Mouse (Mus musculus): ENCODE data around the gene Asns. TPM values are rescaled to one million over a fixed set of nuclear protein-coding genes. Genes with fewer than 3 reads are reported as not detected.
"Not testable (repeated sequence)": the region's sequence is repeated elsewhere in the genome, so short reads cannot be mapped to it uniquely, and the experiment has no call there.

Gene Asns
- polyA plus RNA-seq, 1 experiment, result 9.6 TPM

DNA sequence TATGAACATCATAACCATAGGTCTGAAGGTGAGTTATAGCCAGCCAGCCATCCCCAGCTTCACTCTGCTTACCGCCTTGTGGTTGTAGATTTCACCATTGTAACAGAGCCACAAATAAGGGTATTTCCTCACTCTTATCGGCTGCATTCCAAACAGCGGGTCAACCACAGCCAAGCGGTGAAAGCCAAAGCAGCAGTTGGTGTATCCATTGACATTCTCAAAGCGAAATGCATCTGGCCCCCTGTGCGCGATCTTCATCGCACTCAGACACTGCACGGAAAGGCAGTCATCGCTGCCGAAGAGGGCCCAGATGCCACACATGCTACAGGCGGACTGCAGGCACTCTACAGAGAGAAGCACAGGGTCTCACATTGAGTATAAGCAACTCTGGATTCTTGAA is 3.9 kb downstream of the Asns start:
- Histone ChIP-seq H3K4me3 (ENCODE audit: insufficient read depth, low read length) (no peak overlapping the region), H3K4me1 (ENCODE audit: control insufficient read depth, insufficient read depth, low read length) (peaks cover 11% of the 10 kb centered on the region), H3K27ac (ENCODE audit: insufficient read depth, low read depth, low read length) (no peak overlapping the region)
- TF ChIP-seq CTCF (IDR thresholded peaks at IDR 0.05; ENCODE audit: low read depth, low read length) (no peak), POLR2A (IDR thresholded peaks at IDR 0.05; ENCODE audit: borderline replicate concordance, low read depth, low read length) (no peak)

DNA sequence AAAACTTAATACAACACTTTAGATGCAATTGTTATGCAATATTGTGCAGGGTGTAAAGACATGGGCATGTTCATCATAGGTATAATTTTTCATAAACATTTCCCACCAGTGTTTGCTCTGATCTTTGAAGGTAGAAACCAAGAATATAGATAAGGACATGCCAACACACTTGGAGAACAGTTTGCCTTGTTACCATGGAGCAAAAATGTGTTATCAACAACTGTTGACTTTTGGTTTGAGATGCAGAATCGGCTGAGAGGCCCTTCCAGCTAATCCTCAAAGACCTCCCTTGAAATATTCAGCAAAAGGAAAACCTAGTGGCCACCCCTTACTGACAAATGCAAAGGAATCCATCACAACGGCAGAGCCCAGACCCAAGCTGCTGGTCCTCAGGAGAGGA is 7.0 kb downstream of the Asns start:
- TF ChIP-seq POLR2A (IDR thresholded peaks at IDR 0.05; ENCODE audit: borderline replicate concordance, low read depth, low read length), result no peak
- no peak for TF ChIP-seq CTCF (IDR thresholded peaks at IDR 0.05; ENCODE audit: low read depth, low read length)
- no peak overlapping the region for H3K27ac ChIP-seq (ENCODE audit: insufficient read depth, low read depth, low read length)
- no peak overlapping the region for H3K4me3 ChIP-seq (ENCODE audit: insufficient read depth, low read length)
- H3K4me1 ChIP-seq (ENCODE audit: control insufficient read depth, insufficient read depth, low read length), result peaks cover 7% of the 10 kb centered on the region; the same call in 1 of the 2 replicates

DNA sequence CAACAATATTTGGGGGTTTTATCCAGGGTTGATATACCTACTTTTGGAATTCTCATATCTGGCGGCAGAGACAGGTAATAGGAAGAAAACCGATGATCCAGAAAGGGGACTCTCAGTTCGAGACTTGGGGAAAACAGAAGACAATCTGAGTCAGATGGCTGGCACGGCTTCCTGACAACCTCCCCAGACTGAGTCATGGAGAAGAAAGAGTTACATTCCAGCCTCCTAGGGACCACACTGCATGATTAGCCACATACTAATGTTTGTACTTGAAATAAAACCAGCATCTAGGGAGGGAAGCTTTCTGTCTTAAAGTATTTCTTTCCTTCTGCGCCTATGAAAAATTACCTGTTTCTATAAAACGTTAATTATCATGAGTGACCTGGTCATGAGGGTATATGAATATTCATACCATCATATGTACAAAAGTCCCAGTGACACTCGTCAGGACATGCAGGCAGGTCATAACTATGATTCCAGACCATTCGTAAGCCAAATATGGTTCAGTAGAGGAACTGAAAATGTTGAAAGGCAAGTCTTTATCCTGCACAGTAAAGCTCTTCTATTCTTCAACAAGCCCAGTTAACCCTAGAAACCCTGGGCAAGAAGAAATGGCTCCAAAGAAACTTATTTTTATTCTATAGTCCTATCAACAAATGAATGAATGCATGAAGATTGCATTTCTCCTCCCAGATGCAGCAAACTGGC is 16.7 kb downstream of the Asns start:
- Histone ChIP-seq H3K4me3 (ENCODE audit: insufficient read depth, low read length) (no peak overlapping the region), H3K27ac (ENCODE audit: insufficient read depth, low read depth, low read length) (no peak overlapping the region), H3K4me1 (ENCODE audit: control insufficient read depth, insufficient read depth, low read length) (0 out of 2 replicates have a peak, but pooled peaks cover 2% of the 10 kb centered on the region)
- no peak for TF ChIP-seq CTCF (IDR thresholded peaks at IDR 0.05; ENCODE audit: low read depth, low read length)
- TF ChIP-seq POLR2A (IDR thresholded peaks at IDR 0.05; ENCODE audit: borderline replicate concordance, low read depth, low read length), result no peak

DNA sequence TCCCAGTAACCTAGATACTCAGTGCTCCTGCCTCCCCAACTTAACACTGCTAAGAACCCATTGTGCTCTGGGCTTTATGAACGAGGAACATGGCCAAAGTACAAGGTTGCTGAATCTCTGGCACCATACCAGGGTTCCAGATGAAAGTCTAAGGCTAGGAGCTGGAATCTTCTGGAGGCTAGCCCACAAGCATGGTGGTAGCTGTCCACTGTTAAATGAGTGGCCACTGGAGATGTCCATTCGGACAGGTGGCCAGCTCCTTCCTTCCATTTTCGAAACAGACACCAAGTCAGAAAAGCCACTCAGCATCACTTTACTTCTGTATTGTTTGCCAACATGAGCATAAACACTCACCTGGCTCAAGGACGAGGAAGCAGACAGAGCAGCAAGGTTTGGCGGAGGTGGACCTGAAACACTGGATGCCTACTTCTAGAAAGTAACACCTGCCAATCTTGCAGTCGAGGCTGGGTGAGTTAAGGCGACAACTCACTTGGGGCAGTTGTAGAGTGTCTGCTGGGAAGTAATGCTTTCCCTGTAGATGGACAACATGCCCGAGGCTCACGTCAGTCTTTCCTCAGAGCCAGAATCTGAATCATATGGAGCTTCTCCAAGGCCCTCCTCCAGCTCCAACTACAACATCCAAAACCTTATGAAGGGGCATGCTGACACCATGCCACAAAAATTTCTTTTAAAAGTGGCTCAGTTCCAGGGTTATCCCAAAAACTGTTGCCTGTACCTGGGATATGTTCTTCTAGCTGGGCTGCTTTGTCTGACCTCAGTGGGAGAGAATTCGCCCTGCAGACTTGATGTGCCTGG is 20.4 kb downstream of the Asns start:
- Histone ChIP-seq H3K4me3 (ENCODE audit: insufficient read depth, low read length) (no peak overlapping the region), H3K4me1 (ENCODE audit: control insufficient read depth, insufficient read depth, low read length) (0 out of 2 replicates have a peak, but pooled peaks cover 2% of the 10 kb centered on the region), H3K27ac (ENCODE audit: insufficient read depth, low read depth, low read length) (no peak overlapping the region)
- no peak for TF ChIP-seq CTCF (IDR thresholded peaks at IDR 0.05; ENCODE audit: low read depth, low read length)
- no peak for TF ChIP-seq POLR2A (IDR thresholded peaks at IDR 0.05; ENCODE audit: borderline replicate concordance, low read depth, low read length)

DNA sequence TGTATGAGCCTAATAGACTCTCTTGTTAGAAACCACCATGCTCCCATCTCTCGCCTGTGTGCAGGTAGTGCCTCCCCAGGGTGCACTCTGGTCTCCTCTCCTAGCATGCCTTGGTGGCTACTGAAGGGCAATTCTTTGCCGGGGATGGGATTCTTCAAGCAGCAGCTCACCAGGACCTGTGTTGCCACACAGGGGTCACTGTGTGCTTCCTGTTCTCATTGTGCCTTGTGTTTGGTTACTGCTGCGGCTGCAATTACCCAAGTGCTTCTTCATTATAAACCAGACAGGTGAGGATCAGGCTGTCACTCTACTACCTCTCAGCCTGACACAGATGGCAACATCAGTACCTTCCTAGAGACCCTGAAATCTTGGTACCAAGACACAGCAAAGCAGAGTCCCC is 21.6 kb downstream of the Asns start:
- Histone ChIP-seq H3K4me3 (ENCODE audit: insufficient read depth, low read length) (no peak overlapping the region), H3K27ac (ENCODE audit: insufficient read depth, low read depth, low read length) (no peak overlapping the region), H3K4me1 (ENCODE audit: control insufficient read depth, insufficient read depth, low read length) (no peaks in the 10 kb centered on the region)
- TF ChIP-seq CTCF (IDR thresholded peaks at IDR 0.05; ENCODE audit: low read depth, low read length) (no peak), POLR2A (IDR thresholded peaks at IDR 0.05; ENCODE audit: borderline replicate concordance, low read depth, low read length) (no peak)

DNA sequence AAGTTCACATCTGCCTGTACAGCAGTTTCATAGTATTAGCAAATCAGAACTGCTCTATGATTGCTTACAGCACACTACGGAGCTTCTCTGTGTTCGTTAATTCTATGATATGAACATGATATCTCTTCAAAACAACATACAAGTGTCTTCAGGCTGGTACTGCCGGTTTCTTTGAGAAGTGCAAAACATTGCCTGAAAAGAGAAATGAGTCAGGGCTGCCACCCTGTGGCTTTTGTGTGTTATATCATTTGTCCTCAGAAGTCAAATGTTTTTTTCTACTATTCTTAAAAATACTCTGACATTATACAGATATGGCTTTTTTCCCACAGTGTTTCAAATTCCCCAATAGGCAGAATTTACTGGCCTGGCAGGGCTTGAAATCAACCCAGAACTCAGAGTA is 22.5 kb downstream of the Asns start:
- Histone ChIP-seq H3K27ac (ENCODE audit: insufficient read depth, low read depth, low read length) (no peak overlapping the region), H3K4me1 (ENCODE audit: control insufficient read depth, insufficient read depth, low read length) (no peaks in the 10 kb centered on the region)
- TF ChIP-seq POLR2A (IDR thresholded peaks at IDR 0.05; ENCODE audit: borderline replicate concordance, low read depth, low read length) (no peak), CTCF (IDR thresholded peaks at IDR 0.05; ENCODE audit: low read depth, low read length) (no peak)

DNA sequence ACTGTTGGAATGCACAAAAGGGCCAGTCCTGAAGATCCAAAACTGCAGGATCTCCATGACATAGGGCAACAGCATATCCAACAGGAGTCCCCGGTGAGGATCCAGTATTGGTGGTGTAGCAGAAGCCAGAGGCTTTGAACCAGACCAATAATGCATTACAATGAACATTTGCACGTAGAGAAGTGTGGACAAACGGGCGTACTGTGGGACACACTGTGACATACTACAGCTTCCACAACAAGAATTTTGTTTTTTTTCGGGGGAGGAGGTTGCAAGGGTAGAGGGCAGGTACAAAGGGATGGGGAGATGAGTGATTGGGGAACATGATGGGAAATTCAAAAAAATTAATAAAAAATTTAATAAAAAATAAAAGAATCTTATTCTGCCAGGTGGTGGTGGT is 23.3 kb downstream of the Asns start:
- Histone ChIP-seq H3K27ac (ENCODE audit: insufficient read depth, low read depth, low read length) (no peak overlapping the region), H3K4me3 (ENCODE audit: insufficient read depth, low read length) (no peak overlapping the region), H3K4me1 (ENCODE audit: control insufficient read depth, insufficient read depth, low read length) (no peaks in the 10 kb centered on the region)
- TF ChIP-seq CTCF (IDR thresholded peaks at IDR 0.05; ENCODE audit: low read depth, low read length) (no peak), POLR2A (IDR thresholded peaks at IDR 0.05; ENCODE audit: borderline replicate concordance, low read depth, low read length) (no peak)

More for the DNA sequence above, 22.5 kb downstream of the Asns start:
- no peak overlapping the region for H3K4me3 ChIP-seq (ENCODE audit: insufficient read depth, low read length)

DNA sequence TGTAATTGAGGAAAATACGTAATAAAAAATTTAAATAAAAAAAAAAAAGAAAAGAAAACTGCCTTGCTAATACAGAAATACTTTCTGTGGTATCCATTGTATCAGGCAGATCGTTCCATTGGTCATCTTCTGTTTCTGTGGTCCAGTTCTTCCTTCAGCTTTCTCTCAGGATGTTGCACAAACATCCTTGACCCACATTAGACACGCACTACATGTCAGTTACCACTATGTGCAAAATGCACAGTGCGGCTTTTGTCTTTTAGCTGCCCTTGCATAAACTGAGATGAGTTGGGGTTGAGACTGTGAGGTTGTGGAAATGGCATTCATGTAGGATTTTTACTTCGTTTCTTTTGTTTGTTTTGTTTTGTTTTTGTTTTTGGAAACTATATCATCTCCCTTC is 24.7 kb downstream of the Asns start:
- Histone ChIP-seq H3K4me3 (ENCODE audit: insufficient read depth, low read length) (no peak overlapping the region), H3K27ac (ENCODE audit: insufficient read depth, low read depth, low read length) (no peak overlapping the region), H3K4me1 (ENCODE audit: control insufficient read depth, insufficient read depth, low read length) (no peaks in the 10 kb centered on the region)
- no peak for TF ChIP-seq CTCF (IDR thresholded peaks at IDR 0.05; ENCODE audit: low read depth, low read length)
- TF ChIP-seq POLR2A (IDR thresholded peaks at IDR 0.05; ENCODE audit: borderline replicate concordance, low read depth, low read length), result no peak

DNA sequence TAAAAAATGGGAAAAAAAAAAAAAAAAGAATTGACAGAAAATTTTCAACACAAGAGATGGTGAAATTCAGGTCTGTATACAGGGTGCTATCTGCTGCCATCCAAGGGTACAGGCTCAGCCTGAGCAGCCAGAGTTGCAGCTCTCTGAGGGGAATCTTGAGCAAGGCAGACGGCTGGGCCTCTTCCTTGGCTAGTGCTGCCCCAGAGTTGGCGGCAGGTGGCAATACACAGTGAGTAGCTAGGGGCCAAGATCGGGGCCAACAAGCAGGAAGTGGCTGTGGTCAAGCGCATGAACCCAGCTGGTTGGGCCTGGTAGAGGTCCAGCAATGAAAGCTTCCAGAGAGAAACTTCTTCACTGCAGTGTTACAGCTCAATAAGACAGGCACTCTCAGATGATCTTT is 27.2 kb downstream of the Asns start:
- not testable (repeated sequence) for H3K4me3 ChIP-seq (ENCODE audit: insufficient read depth, low read length); H3K27ac ChIP-seq (ENCODE audit: insufficient read depth, low read depth, low read length); H3K4me1 ChIP-seq (ENCODE audit: control insufficient read depth, insufficient read depth, low read length)

DNA sequence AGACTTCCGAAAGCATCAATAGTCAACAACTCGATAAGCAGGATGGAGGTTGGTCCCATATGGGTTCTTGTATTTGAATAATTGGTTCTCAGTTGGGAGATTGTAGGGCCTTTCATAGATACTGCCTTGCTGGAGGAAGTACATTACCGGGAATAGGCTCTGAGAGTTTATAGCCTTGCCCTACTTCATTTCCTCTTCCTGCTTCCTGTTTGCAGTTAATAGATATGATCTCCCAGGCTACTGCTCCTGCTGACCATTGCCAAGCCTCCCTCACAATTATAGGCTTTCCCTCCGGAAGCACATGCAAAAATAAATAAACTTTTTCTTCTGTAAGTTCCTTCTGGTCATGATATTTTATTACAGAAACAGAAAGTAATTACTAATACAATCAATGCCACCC is 31.6 kb downstream of the Asns start:
- no peak overlapping the region for H3K27ac ChIP-seq (ENCODE audit: insufficient read depth, low read depth, low read length)
- no peak for TF ChIP-seq POLR2A (IDR thresholded peaks at IDR 0.05; ENCODE audit: borderline replicate concordance, low read depth, low read length)
- no peak for TF ChIP-seq CTCF (IDR thresholded peaks at IDR 0.05; ENCODE audit: low read depth, low read length)
- no peak overlapping the region for H3K4me3 ChIP-seq (ENCODE audit: insufficient read depth, low read length)
- peaks cover 4% of the 10 kb centered on the region; the same call in 1 of the 2 replicates for H3K4me1 ChIP-seq (ENCODE audit: control insufficient read depth, insufficient read depth, low read length)
